Mouse (Mus musculus): ENCODE data around the gene Maea. TPM values are rescaled to one million over a fixed set of nuclear protein-coding genes. Genes with fewer than 3 reads are reported as not detected.

The Maea gene
- polyA plus RNA-seq, 1 experiment from 2014 or later = 127 TPM

DNA sequence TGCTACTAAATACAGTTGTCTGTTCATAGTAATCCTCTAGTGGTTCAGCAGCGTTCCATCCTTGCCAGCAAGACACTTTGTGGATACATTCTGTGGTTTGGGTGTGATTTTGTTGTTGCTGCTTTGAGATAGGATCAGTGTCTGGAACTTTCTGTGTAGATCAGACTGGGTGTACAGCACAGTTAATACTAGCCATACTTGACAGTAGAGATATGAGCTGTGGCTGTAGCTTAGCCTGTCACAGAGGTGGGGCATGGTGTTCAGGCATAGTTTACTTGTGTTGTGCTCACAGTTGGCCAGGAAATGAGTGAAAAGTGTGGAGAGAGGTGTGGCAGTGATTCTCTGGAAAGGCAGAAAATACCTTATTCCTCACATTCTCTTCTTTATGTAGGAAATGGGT lies 22.2 kb downstream of the Maea start:
- Histone ChIP-seq H3K4me1 (ENCODE audit: insufficient read depth) (no peaks in the 10 kb centered on the region), H3K4me3 (ENCODE audit: low read depth, low read length) (no peak overlapping the region), H3K9ac (no peak overlapping the region), H3K27ac (ENCODE audit: low read depth) (no peak overlapping the region), H3K9me3 (ENCODE audit: low read depth, low read length) (no peaks in the 10 kb centered on the region), H3K4me2 (no peak overlapping the region), H3K27me3 (ENCODE audit: insufficient read depth, low read length) (no peaks in the 10 kb centered on the region), H3K36me3 (ENCODE audit: insufficient read depth) (peaks cover 37% of the 10 kb centered on the region)
- DNase-seq (no peak), ATAC-seq (ENCODE audit: insufficient read depth) (no peak)
- TF ChIP-seq CTCF (IDR thresholded peaks at IDR 0.05; ENCODE audit: low read depth) = no peak
- WGBS = 94% methylated on average over 1 of the region's 1 CpGs

- no peak for DNase-seq
- H3K27ac ChIP-seq (ENCODE audit: low read depth) = no peak overlapping the region
- H3K9ac ChIP-seq = no peak overlapping the region
- H3K27me3 ChIP-seq (ENCODE audit: insufficient read depth, low read length) = no peaks in the 10 kb centered on the region
- ATAC-seq (ENCODE audit: insufficient read depth) = no peak
- H3K9me3 ChIP-seq (ENCODE audit: low read depth, low read length) = no peaks in the 10 kb centered on the region
- 93% methylated on average over 4 of the region's 4 CpGs for WGBS
- peaks cover 47% of the 10 kb centered on the region for H3K36me3 ChIP-seq (ENCODE audit: insufficient read depth)
- H3K4me3 ChIP-seq (ENCODE audit: low read depth, low read length) = no peak overlapping the region
- no peak overlapping the region for H3K4me2 ChIP-seq
- no peaks in the 10 kb centered on the region for H3K4me1 ChIP-seq (ENCODE audit: insufficient read depth)
- TF ChIP-seq CTCF (IDR thresholded peaks at IDR 0.05; ENCODE audit: low read depth) = no peak
Measured at GRCm38 (mm10) chr5:33358467-33358866, 23.2 kb downstream of the Maea start.

GRCm38 (mm10) chr5:33363263-33363662 lies 28.0 kb downstream of the Maea start:
- Histone ChIP-seq H3K27ac (ENCODE audit: low read depth) (no peak overlapping the region), H3K9me3 (ENCODE audit: low read depth, low read length) (no peaks in the 10 kb centered on the region), H3K4me2 (no peak overlapping the region), H3K27me3 (ENCODE audit: insufficient read depth, low read length) (no peaks in the 10 kb centered on the region), H3K9ac (no peak overlapping the region), H3K4me3 (ENCODE audit: low read depth, low read length) (no peak overlapping the region), H3K36me3 (ENCODE audit: insufficient read depth) (peaks cover 90% of the 10 kb centered on the region), H3K4me1 (ENCODE audit: insufficient read depth) (no peaks in the 10 kb centered on the region)
- no peak for TF ChIP-seq CTCF (IDR thresholded peaks at IDR 0.05; ENCODE audit: low read depth)
- DNase-seq (no peak), ATAC-seq (ENCODE audit: insufficient read depth) (no peak)
- 85% methylated on average over 5 of the region's 5 CpGs for WGBS

DNA sequence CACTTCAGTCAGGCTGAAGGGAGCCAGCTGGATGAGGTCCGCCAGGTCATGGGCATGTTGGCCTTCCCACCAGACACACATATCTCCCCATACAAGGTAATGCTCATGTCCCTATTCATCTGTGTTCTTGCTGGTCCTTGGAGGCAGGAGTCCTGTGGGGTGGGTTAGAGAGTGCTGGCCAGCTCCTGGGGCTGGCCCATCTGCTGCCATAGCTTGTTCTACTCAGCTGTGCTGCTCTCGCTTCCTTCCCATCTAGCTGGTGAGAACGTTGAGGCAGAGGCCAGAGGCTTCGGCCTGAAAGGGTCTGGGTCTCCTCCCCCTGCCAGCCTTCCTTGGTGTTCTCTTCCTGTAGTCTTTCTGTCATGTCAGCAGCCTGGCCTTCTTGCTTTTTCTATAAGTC lies 33.3 kb downstream of the Maea start:
- TF ChIP-seq CTCF (IDR thresholded peaks at IDR 0.05; ENCODE audit: low read depth) = no peak
- ATAC-seq (ENCODE audit: insufficient read depth) = no peak
- Histone ChIP-seq H3K4me2 (no peak overlapping the region), H3K4me1 (ENCODE audit: insufficient read depth) (no peaks in the 10 kb centered on the region), H3K27ac (ENCODE audit: low read depth) (no peak overlapping the region), H3K27me3 (ENCODE audit: insufficient read depth, low read length) (no peaks in the 10 kb centered on the region), H3K4me3 (ENCODE audit: low read depth, low read length) (no peak overlapping the region), H3K36me3 (ENCODE audit: insufficient read depth) (peaks cover 96% of the 10 kb centered on the region), H3K9me3 (ENCODE audit: low read depth, low read length) (no peaks in the 10 kb centered on the region), H3K9ac (no peak overlapping the region)
- DNase-seq = no peak
- WGBS = 93% methylated on average over 4 of the region's 4 CpGs

DNA sequence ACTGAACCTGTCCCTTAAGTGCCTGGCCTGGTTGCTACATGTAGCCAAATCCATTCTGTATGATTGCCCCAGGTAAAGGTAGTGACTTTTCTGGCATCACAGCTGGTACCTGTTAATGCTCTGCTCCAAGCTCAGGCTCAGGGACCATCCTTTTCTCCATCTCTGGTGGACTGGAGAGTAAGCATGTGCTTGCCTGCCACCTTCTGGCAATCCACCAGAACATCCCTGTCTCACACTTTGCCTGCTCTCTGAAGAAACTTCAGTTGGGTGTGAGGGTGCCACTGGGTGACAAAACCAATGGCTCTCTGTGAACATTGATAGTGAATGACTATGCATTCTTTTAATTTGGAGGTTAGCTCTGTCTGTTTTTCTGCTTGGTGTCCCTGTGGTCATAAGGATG lies 35.8 kb downstream of the Maea start:
- H3K9me3 ChIP-seq (ENCODE audit: low read depth, low read length) = no peaks in the 10 kb centered on the region
- no peak overlapping the region for H3K27ac ChIP-seq (ENCODE audit: low read depth)
- ATAC-seq (ENCODE audit: insufficient read depth) (no peak), DNase-seq (peak; percentile 35)
- no peaks in the 10 kb centered on the region for H3K4me1 ChIP-seq (ENCODE audit: insufficient read depth)
- H3K9ac ChIP-seq = no peak overlapping the region
- H3K27me3 ChIP-seq (ENCODE audit: insufficient read depth, low read length) = no peaks in the 10 kb centered on the region
- peaks cover 74% of the 10 kb centered on the region for H3K36me3 ChIP-seq (ENCODE audit: insufficient read depth)
- peak; percentile 50 for TF ChIP-seq CTCF (IDR thresholded peaks at IDR 0.05; ENCODE audit: low read depth)
- no peak overlapping the region for H3K4me3 ChIP-seq (ENCODE audit: low read depth, low read length)
- H3K4me2 ChIP-seq = no peak overlapping the region

GRCm38 (mm10) chr5:33371668-33372067 lies 36.4 kb downstream of the Maea start:
- H3K4me3 ChIP-seq (ENCODE audit: low read depth, low read length) = no peak overlapping the region
- H3K9ac ChIP-seq = no peak overlapping the region
- H3K4me2 ChIP-seq = no peak overlapping the region
- H3K27me3 ChIP-seq (ENCODE audit: insufficient read depth, low read length) = no peaks in the 10 kb centered on the region
- 97% methylated on average over 4 of the region's 4 CpGs for WGBS
- no peaks in the 10 kb centered on the region for H3K4me1 ChIP-seq (ENCODE audit: insufficient read depth)
- H3K9me3 ChIP-seq (ENCODE audit: low read depth, low read length) = no peaks in the 10 kb centered on the region
- H3K36me3 ChIP-seq (ENCODE audit: insufficient read depth) = peaks cover 69% of the 10 kb centered on the region
- H3K27ac ChIP-seq (ENCODE audit: low read depth) = no peak overlapping the region
- ATAC-seq (ENCODE audit: insufficient read depth) (no peak), DNase-seq (no peak)
- no peak for TF ChIP-seq CTCF (IDR thresholded peaks at IDR 0.05; ENCODE audit: low read depth)

GRCm38 (mm10) chr5:33372331-33373038 lies 37.2 kb downstream of the Maea start:
- Histone ChIP-seq H3K4me1 (ENCODE audit: insufficient read depth) (no peaks in the 10 kb centered on the region), H3K9ac (no peak overlapping the region), H3K9me3 (ENCODE audit: low read depth, low read length) (no peaks in the 10 kb centered on the region), H3K27me3 (ENCODE audit: insufficient read depth, low read length) (no peaks in the 10 kb centered on the region), H3K4me3 (ENCODE audit: low read depth, low read length) (no peak overlapping the region), H3K4me2 (no peak overlapping the region), H3K36me3 (ENCODE audit: insufficient read depth) (peaks cover 60% of the 10 kb centered on the region), H3K27ac (ENCODE audit: low read depth) (no peak overlapping the region)
- DNase-seq (no peak), ATAC-seq (ENCODE audit: insufficient read depth) (no peak)
- WGBS = 80% methylated on average over 18 of the region's 18 CpGs
- no peak for TF ChIP-seq CTCF (IDR thresholded peaks at IDR 0.05; ENCODE audit: low read depth)

All from lung, embryonic 14.5 days (tissue).